29 mouse cellular contexts compared by ENCODE assay signal in the genomic region with DNA sequence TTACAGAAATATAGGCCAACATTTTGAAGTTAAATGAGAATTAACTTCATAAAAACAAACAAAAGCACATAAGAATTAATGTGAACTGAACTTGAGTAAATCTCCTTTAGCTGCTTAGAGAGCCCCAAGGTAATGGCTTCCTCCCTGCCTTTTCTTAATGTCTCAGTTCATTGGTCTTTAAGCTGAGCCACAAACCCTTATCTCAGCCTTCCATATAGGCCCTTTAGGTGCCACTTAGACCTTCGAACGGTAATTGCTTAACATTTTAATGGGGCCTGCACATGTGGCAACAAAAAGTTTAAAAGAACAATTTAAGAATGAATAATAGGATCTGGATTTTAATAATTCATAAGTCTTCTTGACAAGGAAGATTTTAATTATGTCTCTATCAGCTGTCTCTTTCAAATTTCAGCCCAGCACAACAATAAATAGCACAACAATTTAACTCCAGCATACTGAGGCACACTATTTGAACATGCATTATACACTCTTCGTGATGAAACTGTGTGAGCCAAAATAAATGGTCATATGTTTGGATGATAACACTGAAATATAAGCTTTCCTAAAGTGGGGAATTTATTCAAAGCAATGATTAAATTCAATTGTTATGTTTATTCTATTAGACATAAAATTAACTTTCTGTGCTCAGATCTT.
A peak's percentile ranks its signal among the peaks of the same experiment; 100 is the strongest.
DNase-seq lines count a peak whose midpoint lies in the region; ATAC-seq and TF ChIP-seq lines count a peak whose summit lies in the region.
"Had no signal": no experiment of that assay in that cellular context is flagged by ENCODE, and none has a peak within 500 bp of the region (broad histone marks: within the 10 kb centered on the region; RNA-seq: fewer than 3 reads in every experiment).

No protein-coding gene starts in this region.

- 83% methylated on average over 3 of the region's 3 CpGs for WGBS in midbrain, embryonic 11.5 days
- WGBS in midbrain, postnatal 0 days: 48% methylated on average over 3 of the region's 3 CpGs
- WGBS in midbrain, embryonic 14.5 days: 39% methylated on average over 3 of the region's 3 CpGs
- WGBS in midbrain, embryonic 16.5 days: 43% methylated on average over 3 of the region's 3 CpGs

- no peak overlapping the region for H3K4me3 ChIP-seq in midbrain, embryonic 11.5 days (ENCODE audit: low read depth, low read length)
- H3K4me3 ChIP-seq in midbrain, postnatal 0 days (ENCODE audit: low read depth, low read length): no peak overlapping the region
- H3K4me3 ChIP-seq in midbrain, embryonic 14.5 days (replicated peaks; ENCODE audit: low read depth, low read length): no peak overlapping the region
- no peak overlapping the region for H3K4me3 ChIP-seq in midbrain, embryonic 16.5 days (ENCODE audit: low read depth, low read length)
- H3K4me3 ChIP-seq in left cerebral cortex, adult 2 months: no peak overlapping the region
- H3K4me3 ChIP-seq: embryonic facial prominence, embryonic 13.5 days; embryonic facial prominence, embryonic 15.5 days; erythroblast, embryonic 14.5 days; forebrain, embryonic 10.5 days; forebrain, embryonic 12.5 days had no signal

- H3K9ac ChIP-seq in midbrain, embryonic 11.5 days (ENCODE audit: low read length): no peak overlapping the region
- H3K9ac ChIP-seq in midbrain, postnatal 0 days (replicated peaks; ENCODE audit: low read length, poor library complexity, severe bottlenecking): no peak overlapping the region
- H3K9ac ChIP-seq in midbrain, embryonic 14.5 days (replicated peaks; ENCODE audit: low read length): no peak overlapping the region
- H3K9ac ChIP-seq in midbrain, embryonic 16.5 days (ENCODE audit: low read depth, low read length): no peak overlapping the region
- H3K9ac ChIP-seq: embryonic facial prominence, embryonic 13.5 days; embryonic facial prominence, embryonic 15.5 days; forebrain, embryonic 12.5 days had no signal

- no peaks in the 10 kb centered on the region for H3K36me3 ChIP-seq in midbrain, embryonic 11.5 days (ENCODE audit: control insufficient read depth, insufficient read depth, low read length)
- H3K36me3 ChIP-seq in midbrain, postnatal 0 days (ENCODE audit: insufficient read depth, low read length): no peaks in the 10 kb centered on the region
- H3K36me3 ChIP-seq in midbrain, embryonic 14.5 days (ENCODE audit: control insufficient read depth, insufficient read depth, low read length): no peaks in the 10 kb centered on the region
- no peaks in the 10 kb centered on the region for H3K36me3 ChIP-seq in midbrain, embryonic 16.5 days (ENCODE audit: control insufficient read depth, insufficient read depth, low read length)
- H3K36me3 ChIP-seq: embryonic facial prominence, embryonic 13.5 days; embryonic facial prominence, embryonic 15.5 days; forebrain, embryonic 10.5 days; forebrain, embryonic 12.5 days; G1E had no signal

- intact Hi-C loops in left cerebral cortex, adult 2 months (cut with DNase I): no loop called here

- no peaks in the 10 kb centered on the region for H3K9me3 ChIP-seq in midbrain, embryonic 11.5 days (ENCODE audit: control insufficient read depth, low read length)
- no peaks in the 10 kb centered on the region for H3K9me3 ChIP-seq in midbrain, postnatal 0 days (ENCODE audit: low read length)
- H3K9me3 ChIP-seq in midbrain, embryonic 14.5 days (ENCODE audit: control insufficient read depth, low read length): no peaks in the 10 kb centered on the region; the same call in 1 of the 2 replicates
- no peaks in the 10 kb centered on the region for H3K9me3 ChIP-seq in midbrain, embryonic 16.5 days (replicated peaks; ENCODE audit: control insufficient read depth, low read length, poor library complexity, severe bottlenecking)
- H3K9me3 ChIP-seq: embryonic facial prominence, embryonic 15.5 days; forebrain, embryonic 10.5 days; forebrain, embryonic 12.5 days; G1E had no signal

- DNase-seq in midbrain, embryonic 11.5 days (ENCODE audit: low spot score, missing footprints): no peak
- DNase-seq in midbrain, postnatal 0 days (ENCODE audit: low spot score): no peak
- peak; percentile 57 for DNase-seq in brain, embryonic 14.5 days (ENCODE audit: low read depth)
- peak; percentile 51 for DNase-seq in midbrain, embryonic 14.5 days
- no peak for DNase-seq in left cerebral cortex, adult 2 months (ENCODE audit: extremely low spot score in 1 of 2, low spot score in 2 of 2)
- no peak for DNase-seq in layer of hippocampus, postnatal 10 days (ENCODE audit: low spot score in 2 of 2)
- DNase-seq: adrenal gland, adult 8-10 months; adrenal gland, postnatal 14 days; adrenal gland, postnatal 36 days; B cell, adult 2 months; cerebellum, adult 11 months; cerebellum, adult 18-20 months; cerebellum, adult 8-10 months; cerebellum, adult 9-11 months; cerebellum, postnatal 14 days; cerebellum, postnatal 36 days; embryo, embryonic 11 days had no signal

- H3K27me3 ChIP-seq in midbrain, embryonic 11.5 days (ENCODE audit: control insufficient read depth, insufficient read depth, low read length): no peaks in the 10 kb centered on the region
- H3K27me3 ChIP-seq in midbrain, postnatal 0 days (ENCODE audit: insufficient read depth, low read length): no peaks in the 10 kb centered on the region
- H3K27me3 ChIP-seq in midbrain, embryonic 14.5 days (ENCODE audit: control insufficient read depth, insufficient read depth, low read length): no peaks in the 10 kb centered on the region
- H3K27me3 ChIP-seq in midbrain, embryonic 16.5 days (ENCODE audit: control insufficient read depth, insufficient read depth, low read depth, low read length): no peaks in the 10 kb centered on the region
- H3K27me3 ChIP-seq: CH12.LX; embryonic facial prominence, embryonic 13.5 days; embryonic facial prominence, embryonic 15.5 days; forebrain, embryonic 12.5 days; Patski had no signal

- no peak overlapping the region for H3K4me2 ChIP-seq in midbrain, embryonic 11.5 days
- no peak overlapping the region for H3K4me2 ChIP-seq in midbrain, postnatal 0 days (ENCODE audit: low read depth, low read length, poor library complexity, severe bottlenecking)
- H3K4me2 ChIP-seq in midbrain, embryonic 14.5 days (ENCODE audit: low read length): no peak overlapping the region
- no peak overlapping the region for H3K4me2 ChIP-seq in midbrain, embryonic 16.5 days (ENCODE audit: low read length)
- H3K4me2 ChIP-seq: embryonic facial prominence, embryonic 13.5 days; embryonic facial prominence, embryonic 15.5 days; forebrain, embryonic 12.5 days had no signal

- H3K27ac ChIP-seq in midbrain, embryonic 11.5 days (ENCODE audit: low read depth, low read length): no peak overlapping the region
- no peak overlapping the region for H3K27ac ChIP-seq in midbrain, postnatal 0 days (ENCODE audit: low read depth, low read length)
- H3K27ac ChIP-seq in midbrain, embryonic 14.5 days (replicated peaks; ENCODE audit: low read depth, low read length): no peak overlapping the region
- no peak overlapping the region for H3K27ac ChIP-seq in midbrain, embryonic 16.5 days (ENCODE audit: low read length)
- H3K27ac ChIP-seq in left cerebral cortex, adult 2 months: no peak overlapping the region
- H3K27ac ChIP-seq: embryonic facial prominence, embryonic 13.5 days; embryonic facial prominence, embryonic 15.5 days; forebrain, embryonic 10.5 days; forebrain, embryonic 12.5 days had no signal

- ATAC-seq in midbrain, embryonic 11.5 days (ENCODE audit: low FRiP score): peak; percentile 58; the same call in 1 of the 2 replicates
- no peak for ATAC-seq in midbrain, postnatal 0 days (ENCODE audit: low FRiP score)
- peak; percentile 77 for ATAC-seq in midbrain, embryonic 14.5 days (ENCODE audit: low FRiP score, low TSS enrichment)
- ATAC-seq in midbrain, embryonic 16.5 days: peak; percentile 68
- ATAC-seq: activated CD4-positive, CD25-positive, alpha-beta regulatory T cell, adult 4 months; CD4-positive, CD25-positive, alpha-beta regulatory T cell, adult 4 months; forebrain, embryonic 14.5 days; Patski had no signal

- no peak for TF ChIP-seq POLR2A in brain, embryonic 14.5 days (IDR thresholded peaks at IDR 0.05; ENCODE audit: borderline replicate concordance, extremely low read depth, insufficient read depth, insufficient read length, poor library complexity, severe bottlenecking)

- TF ChIP-seq CTCF in midbrain, postnatal 0 days (IDR thresholded peaks at IDR 0.05): no peak
- TF ChIP-seq CTCF in brain, embryonic 14.5 days (IDR thresholded peaks at IDR 0.05; ENCODE audit: borderline replicate concordance, extremely low read depth, insufficient read depth, insufficient read length): no peak
- no peak for TF ChIP-seq CTCF in left cerebral cortex, adult 2 months (IDR thresholded peaks at IDR 0.05)

- H3K4me1 ChIP-seq in midbrain, embryonic 11.5 days (ENCODE audit: control insufficient read depth, insufficient read depth, low read length): no peaks in the 10 kb centered on the region
- H3K4me1 ChIP-seq in midbrain, postnatal 0 days (ENCODE audit: insufficient read depth, low read length): no peaks in the 10 kb centered on the region
- no peaks in the 10 kb centered on the region for H3K4me1 ChIP-seq in midbrain, embryonic 14.5 days (ENCODE audit: control insufficient read depth, insufficient read depth, low read length)
- H3K4me1 ChIP-seq in midbrain, embryonic 16.5 days (ENCODE audit: control insufficient read depth, insufficient read depth, low read length): no peaks in the 10 kb centered on the region
- H3K4me1 ChIP-seq: embryonic facial prominence, embryonic 13.5 days; embryonic facial prominence, embryonic 15.5 days; forebrain, embryonic 10.5 days; forebrain, embryonic 12.5 days had no signal

Comparison
In these comparisons a context has a peak if more than half of its experiments do, and no peak if none do; other contexts are left out.
1. DNase-seq: peak in brain, embryonic 14.5 days (single experiment) and midbrain, embryonic 14.5 days (single experiment); none in midbrain, embryonic 11.5 days (single experiment), midbrain, postnatal 0 days (single experiment), left cerebral cortex, adult 2 months (0 of 2) and layer of hippocampus, postnatal 10 days (0 of 2).